Mouse (Mus musculus): Measurements from ENCODE around the gene Tssk4. TPM values are rescaled to one million over a fixed set of nuclear protein-coding genes. Genes with fewer than 3 reads are reported as not detected.

Tssk4 gene
- total RNA-seq (2012; rRNA removed): not detected in 2 replicates

- H3K36me3 ChIP-seq (ENCODE audit: control insufficient read depth, insufficient read depth, low read length, poor library complexity, severe bottlenecking): no peaks in the 10 kb centered on the region
- peaks cover under 1 to 6% of the 10 kb centered on the region in 2 experiments; a peak in 1 of 4 replicates for H3K4me1 ChIP-seq (ENCODE audit: control insufficient read depth in 2 of 2, insufficient read depth in 2 of 2, low read length in 2 of 2, poor library complexity in 1 of 2)
- no peak within 1 kb of the TSS for H3K27ac ChIP-seq (ENCODE audit: insufficient read depth, low read depth, low read length, poor library complexity, severe bottlenecking)
- TF ChIP-seq CHD2 (IDR thresholded peaks at IDR 0.05; ENCODE audit: low read depth, low read length) (no peak), HCFC1 (IDR thresholded peaks at IDR 0.05; ENCODE audit: borderline replicate concordance, insufficient read depth, low read length) (no peak), MAFK (IDR thresholded peaks at IDR 0.05; ENCODE audit: insufficient read depth, low read depth, low read length) (no peak), ZC3H11A (IDR thresholded peaks at IDR 0.05; ENCODE audit: borderline replicate concordance, low read depth, low read length) (no peak), ZNF384 (IDR thresholded peaks at IDR 0.05; ENCODE audit: low read depth, low read length) (no peak)
- H3K9me3 ChIP-seq (ENCODE audit: control insufficient read depth, insufficient read depth, low read depth, low read length): no peaks in the 10 kb centered on the region
- no peak within 1 kb of the TSS for H3K9ac ChIP-seq (ENCODE audit: insufficient read depth, low read depth, low read length, poor library complexity, severe bottlenecking)
- H3K4me3 ChIP-seq (ENCODE audit: insufficient read depth in 1 of 2, low read depth in 1 of 2, low read length in 2 of 2, poor library complexity in 1 of 2, severe bottlenecking in 1 of 2): no peak within 1 kb of the TSS
- no peak for DNase-seq (ENCODE audit: low read depth, low spot score)
- in situ Hi-C loops (cut with MboI; ENCODE audit: low sequenced_read_pairs in 2 of 2, unreplicated experiment in 2 of 2): no loop called here
Observed at GRCm38 (mm10) chr14:55649884-55650283, at the start of gene Tssk4. TSS of gene Tssk4 (plus strand) at chr14:55650184.

- no peak for DNase-seq (ENCODE audit: low read depth, low spot score)
- no peaks in the 10 kb centered on the region for H3K9me3 ChIP-seq (ENCODE audit: control insufficient read depth, insufficient read depth, low read depth, low read length)
- H3K9ac ChIP-seq (ENCODE audit: insufficient read depth, low read depth, low read length, poor library complexity, severe bottlenecking): peak within 1 kb of the TSS; percentile 69; the same call in 1 of the 2 replicates
- peak within 1 kb of the TSS; percentile 56 to 59 for H3K4me3 ChIP-seq (ENCODE audit: insufficient read depth in 1 of 2, low read depth in 1 of 2, low read length in 2 of 2, poor library complexity in 1 of 2, severe bottlenecking in 1 of 2)
- in situ Hi-C loops (cut with MboI; ENCODE audit: low sequenced_read_pairs in 2 of 2, unreplicated experiment in 2 of 2): no loop called here
- no peak for TF ChIP-seq MAFK (IDR thresholded peaks at IDR 0.05; ENCODE audit: insufficient read depth, low read depth, low read length)
- no peak for TF ChIP-seq ZC3H11A (IDR thresholded peaks at IDR 0.05; ENCODE audit: borderline replicate concordance, low read depth, low read length)
- TF ChIP-seq CHD2 (IDR thresholded peaks at IDR 0.05; ENCODE audit: low read depth, low read length): no peak
- no peak for TF ChIP-seq ZNF384 (IDR thresholded peaks at IDR 0.05; ENCODE audit: low read depth, low read length)
- TF ChIP-seq HCFC1 (IDR thresholded peaks at IDR 0.05; ENCODE audit: borderline replicate concordance, insufficient read depth, low read length): no peak
- peaks cover 0 to 15% of the 10 kb centered on the region in 2 experiments; a peak in 2 of 4 replicates for H3K4me1 ChIP-seq (ENCODE audit: control insufficient read depth in 2 of 2, insufficient read depth in 2 of 2, low read length in 2 of 2, poor library complexity in 1 of 2)
- H3K27ac ChIP-seq (ENCODE audit: insufficient read depth, low read depth, low read length, poor library complexity, severe bottlenecking): peak within 1 kb of the TSS; percentile 96
- peaks cover 49% of the 10 kb centered on the region for H3K36me3 ChIP-seq (ENCODE audit: control insufficient read depth, insufficient read depth, low read length, poor library complexity, severe bottlenecking)
Observed at GRCm38 (mm10) chr14:55603271-55603632, 46.7 kb upstream of the Tssk4 start, which contains the start of gene Irf9. TSS of gene Irf9 (plus strand) at chr14:55603571.

GRCm38 (mm10) chr14:55603633-55604576, 46.1 kb upstream of the Tssk4 start:
- peak overlapping the region; percentile 56 to 59 for H3K4me3 ChIP-seq (ENCODE audit: insufficient read depth in 1 of 2, low read depth in 1 of 2, low read length in 2 of 2, poor library complexity in 1 of 2, severe bottlenecking in 1 of 2)
- H3K9me3 ChIP-seq (ENCODE audit: control insufficient read depth, insufficient read depth, low read depth, low read length): no peaks in the 10 kb centered on the region
- DNase-seq (ENCODE audit: low read depth, low spot score): peak; percentile 96
- TF ChIP-seq ZC3H11A (IDR thresholded peaks at IDR 0.05; ENCODE audit: borderline replicate concordance, low read depth, low read length) (no peak), CHD2 (IDR thresholded peaks at IDR 0.05; ENCODE audit: low read depth, low read length) (no peak), HCFC1 (IDR thresholded peaks at IDR 0.05; ENCODE audit: borderline replicate concordance, insufficient read depth, low read length) (peak; percentile 57; the same call in 1 of the 2 replicates), MAFK (IDR thresholded peaks at IDR 0.05; ENCODE audit: insufficient read depth, low read depth, low read length) (no peak), ZNF384 (IDR thresholded peaks at IDR 0.05; ENCODE audit: low read depth, low read length) (no peak)
- peak overlapping the region; percentile 96 for H3K27ac ChIP-seq (ENCODE audit: insufficient read depth, low read depth, low read length, poor library complexity, severe bottlenecking)
- in situ Hi-C loops (cut with MboI; ENCODE audit: low sequenced_read_pairs in 2 of 2, unreplicated experiment in 2 of 2): no loop called here
- H3K36me3 ChIP-seq (ENCODE audit: control insufficient read depth, insufficient read depth, low read length, poor library complexity, severe bottlenecking): peaks cover 50% of the 10 kb centered on the region
- H3K4me1 ChIP-seq (ENCODE audit: control insufficient read depth in 2 of 2, insufficient read depth in 2 of 2, low read length in 2 of 2, poor library complexity in 1 of 2): peaks cover 0 to 15% of the 10 kb centered on the region in 2 experiments; a peak in 2 of 4 replicates
- H3K9ac ChIP-seq (ENCODE audit: insufficient read depth, low read depth, low read length, poor library complexity, severe bottlenecking): peak overlapping the region; percentile 69; the same call in 1 of the 2 replicates

GRCm38 (mm10) chr14:55604823-55605222, 45.2 kb upstream of the Tssk4 start:
- in situ Hi-C loops (cut with MboI; ENCODE audit: low sequenced_read_pairs in 2 of 2, unreplicated experiment in 2 of 2): no loop called here
- Histone ChIP-seq H3K9ac (ENCODE audit: insufficient read depth, low read depth, low read length, poor library complexity, severe bottlenecking) (peak overlapping the region; percentile 54; the same call in 1 of the 2 replicates), H3K27ac (ENCODE audit: insufficient read depth, low read depth, low read length, poor library complexity, severe bottlenecking) (peak overlapping the region; percentile 96; the same call in 1 of the 2 replicates), H3K36me3 (ENCODE audit: control insufficient read depth, insufficient read depth, low read length, poor library complexity, severe bottlenecking) (peaks cover 45% of the 10 kb centered on the region), H3K9me3 (ENCODE audit: control insufficient read depth, insufficient read depth, low read depth, low read length) (no peaks in the 10 kb centered on the region), H3K4me3 (ENCODE audit: insufficient read depth in 1 of 2, low read depth in 1 of 2, low read length in 2 of 2, poor library complexity in 1 of 2, severe bottlenecking in 1 of 2) (peak overlapping the region; percentile 56 to 59; a peak in 3 of 4 replicates), H3K4me1 (ENCODE audit: control insufficient read depth in 2 of 2, insufficient read depth in 2 of 2, low read length in 2 of 2, poor library complexity in 1 of 2) (peaks cover 0 to 15% of the 10 kb centered on the region in 2 experiments; a peak in 2 of 4 replicates)
- no peak for TF ChIP-seq MAFK (IDR thresholded peaks at IDR 0.05; ENCODE audit: insufficient read depth, low read depth, low read length)
- no peak for TF ChIP-seq ZNF384 (IDR thresholded peaks at IDR 0.05; ENCODE audit: low read depth, low read length)
- TF ChIP-seq CHD2 (IDR thresholded peaks at IDR 0.05; ENCODE audit: low read depth, low read length): no peak
- no peak for TF ChIP-seq HCFC1 (IDR thresholded peaks at IDR 0.05; ENCODE audit: borderline replicate concordance, insufficient read depth, low read length)
- TF ChIP-seq ZC3H11A (IDR thresholded peaks at IDR 0.05; ENCODE audit: borderline replicate concordance, low read depth, low read length): no peak
- DNase-seq (ENCODE audit: low read depth, low spot score): no peak
